Mouse (Mus musculus) heart, adult 2 months (tissue): ENCODE data around the gene Treml1.

Source experiments
- CTCF ChIP-seq: fragments of 200-600 bp; IDR thresholded peaks from 2 replicates; pipeline ENCODE4 v1.8.1; 2022; ENCODE audit warnings: antibody characterized with exemption, mild to moderate bottlenecking, moderate library complexity
- POLR2A ChIP-seq: fragments of 200-500 bp; IDR thresholded peaks from 2 replicates; pipeline ENCODE4 v1.6.1; 2011; ENCODE audit warnings: mild to moderate bottlenecking, low read depth, low read length, control low read depth; ENCODE audit not compliant: insufficient read depth

DNA sequence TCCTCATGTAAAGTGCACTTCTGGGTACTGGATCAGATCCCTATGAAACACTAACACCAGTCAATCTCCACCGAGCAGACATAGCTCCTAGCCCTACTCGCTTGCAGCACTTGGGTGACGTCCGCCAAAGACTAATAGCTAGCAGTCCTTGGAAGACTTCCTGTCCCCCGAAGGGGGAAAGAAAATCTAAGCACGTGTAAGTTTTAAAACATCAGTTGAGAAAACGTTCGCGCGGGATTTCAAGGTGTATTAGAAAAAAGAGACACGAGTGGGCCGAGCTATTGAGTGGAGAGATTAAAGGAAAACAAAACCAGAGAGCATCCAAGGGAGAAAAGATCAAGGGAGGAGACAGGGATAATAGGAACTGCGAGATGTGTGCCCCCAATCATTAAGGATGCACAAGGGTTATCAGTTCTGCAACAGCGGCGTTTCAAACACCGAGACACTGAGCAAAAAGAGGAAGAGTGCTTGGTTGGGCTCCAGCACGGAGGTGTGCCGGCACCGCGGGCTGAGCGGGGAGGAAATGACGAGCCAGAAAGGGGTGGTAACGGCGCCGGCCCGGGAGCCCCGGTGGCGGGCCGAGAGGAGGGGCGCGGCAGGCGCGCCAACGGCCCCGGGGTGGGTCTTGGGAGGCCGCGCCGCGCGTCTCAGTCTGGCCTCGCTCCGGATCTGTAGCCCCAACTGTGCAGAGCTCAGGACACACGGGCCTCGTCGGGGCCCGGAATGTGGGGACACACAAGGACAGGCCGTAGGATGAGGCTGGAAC is 49.0 kb downstream of the Treml1 start:
- TF ChIP-seq POLR2A: peak; percentile 49; the same call in 1 of the 2 replicates
- TF ChIP-seq CTCF: no peak
